Mouse (Mus musculus) mesoderm, embryonic 11.5 days (tissue): Measurements from ENCODE around the gene Npr1.

Experiments used
- DNase-seq: peaks from one replicate; pipeline ENCODE4 v3.0.0-alpha.2; 2012; ENCODE audit warnings: low read depth, low spot score

The Npr1 gene

GRCm38 (mm10) chr3:90475831-90476611 lies 10.4 kb upstream of the Npr1 start, which contains the start of gene Ilf2:
TSS of gene Ilf2 (plus strand) at chr3:90476126.
- DNase-seq = peak; percentile 98

GRCm38 (mm10) chr3:90475151-90475830 lies 9.6 kb upstream of the Npr1 start:
- no peak for DNase-seq

- peak; percentile 40 for DNase-seq
Observed at GRCm38 (mm10) chr3:90472213-90472612, 6.5 kb upstream of the Npr1 start.

GRCm38 (mm10) chr3:90467618-90468300 lies 2.1 kb upstream of the Npr1 start:
- no peak for DNase-seq

GRCm38 (mm10) chr3:90466311-90466766 lies 673 bp upstream of the Npr1 start:
- DNase-seq = peak; percentile 64

GRCm38 (mm10) chr3:90465081-90465685 lies 483 bp downstream of the Npr1 start:
- peak; percentile 23 for DNase-seq

GRCm38 (mm10) chr3:90464552-90465080 lies 1.1 kb downstream of the Npr1 start:
- peak; percentile 17 for DNase-seq

- no peak for DNase-seq
Observed at GRCm38 (mm10) chr3:90462579-90462978, 3.1 kb downstream of the Npr1 start.

- DNase-seq = no peak
Observed at GRCm38 (mm10) chr3:90461935-90462334, 3.7 kb downstream of the Npr1 start.

GRCm38 (mm10) chr3:90460315-90460714 lies 5.4 kb downstream of the Npr1 start:
- no peak for DNase-seq

GRCm38 (mm10) chr3:90459727-90460126 lies 5.9 kb downstream of the Npr1 start:
- DNase-seq = no peak

GRCm38 (mm10) chr3:90454931-90455330 lies 10.7 kb downstream of the Npr1 start:
- no peak for DNase-seq

- DNase-seq = no peak
Observed at GRCm38 (mm10) chr3:90451396-90452095, 14.1 kb downstream of the Npr1 start.

GRCm38 (mm10) chr3:90450874-90451273 lies 14.8 kb downstream of the Npr1 start:
- no peak for DNase-seq

GRCm38 (mm10) chr3:90448626-90449025 lies 17.0 kb downstream of the Npr1 start:
- no peak for DNase-seq

- DNase-seq = peak; percentile 78
Observed at GRCm38 (mm10) chr3:90447123-90447494, 18.6 kb downstream of the Npr1 start.

GRCm38 (mm10) chr3:90446389-90447122 lies 19.1 kb downstream of the Npr1 start:
- peak; percentile 94 for DNase-seq

GRCm38 (mm10) chr3:90445417-90446200 lies 20.1 kb downstream of the Npr1 start:
- peak; percentile 21 for DNase-seq

GRCm38 (mm10) chr3:90443977-90444376 lies 21.7 kb downstream of the Npr1 start:
- no peak for DNase-seq
